Mouse (Mus musculus): ENCODE data around the gene Creld2. TPM values are rescaled to one million over a fixed set of nuclear protein-coding genes. Genes with fewer than 3 reads are reported as not detected.

The Creld2 gene
- polyA plus RNA-seq, 1 experiment from 2014 or later, result 71.7 TPM

- no peak for ATAC-seq (replicated peaks; ENCODE audit: insufficient number of reproducible peaks, low FRiP score, low TSS enrichment)
- no peaks in the 10 kb centered on the region for H3K27me3 ChIP-seq (ENCODE audit: control insufficient read depth, insufficient read depth, low read length)
- no peak overlapping the region for H3K4me3 ChIP-seq (ENCODE audit: low read depth, low read length)
- H3K9ac ChIP-seq (ENCODE audit: low read depth, low read length), result no peak overlapping the region
- no peaks in the 10 kb centered on the region for H3K36me3 ChIP-seq (ENCODE audit: control insufficient read depth, insufficient read depth, low read length)
- 63% methylated on average over 3 of the region's 3 CpGs for WGBS (ENCODE audit: insufficient replicate concordance)
- H3K4me1 ChIP-seq (ENCODE audit: control insufficient read depth, insufficient read depth, low read length), result peaks cover 34% of the 10 kb centered on the region
- H3K4me2 ChIP-seq, result no peak overlapping the region
- H3K9me3 ChIP-seq (replicated peaks; ENCODE audit: control insufficient read depth, low read length), result no peaks in the 10 kb centered on the region
- no peak overlapping the region for H3K27ac ChIP-seq (ENCODE audit: low read depth, low read length)
Measured at GRCm38 (mm10) chr15:88842300-88842673, 22.8 kb downstream of the Creld2 start.

- Histone ChIP-seq H3K36me3 (ENCODE audit: control insufficient read depth, insufficient read depth, low read length) (no peaks in the 10 kb centered on the region), H3K4me1 (ENCODE audit: control insufficient read depth, insufficient read depth, low read length) (peaks cover 27% of the 10 kb centered on the region), H3K4me3 (ENCODE audit: low read depth, low read length) (no peak overlapping the region), H3K9ac (ENCODE audit: low read depth, low read length) (no peak overlapping the region; the same call in 1 of the 2 replicates), H3K4me2 (no peak overlapping the region; the same call in 1 of the 2 replicates), H3K9me3 (replicated peaks; ENCODE audit: control insufficient read depth, low read length) (no peaks in the 10 kb centered on the region), H3K27me3 (ENCODE audit: control insufficient read depth, insufficient read depth, low read length) (no peaks in the 10 kb centered on the region), H3K27ac (ENCODE audit: low read depth, low read length) (peak overlapping the region; percentile 57)
- no peak for ATAC-seq (replicated peaks; ENCODE audit: insufficient number of reproducible peaks, low FRiP score, low TSS enrichment)
- 34% methylated on average over 8 of the region's 8 CpGs for WGBS (ENCODE audit: insufficient replicate concordance)
Measured at GRCm38 (mm10) chr15:88843486-88844097, 24.1 kb downstream of the Creld2 start.

GRCm38 (mm10) chr15:88844966-88845365, 25.5 kb downstream of the Creld2 start:
- H3K27me3 ChIP-seq (ENCODE audit: control insufficient read depth, insufficient read depth, low read length), result no peaks in the 10 kb centered on the region
- no peak overlapping the region for H3K4me3 ChIP-seq (ENCODE audit: low read depth, low read length)
- H3K27ac ChIP-seq (ENCODE audit: low read depth, low read length), result no peak overlapping the region
- peaks cover 13% of the 10 kb centered on the region for H3K4me1 ChIP-seq (ENCODE audit: control insufficient read depth, insufficient read depth, low read length)
- ATAC-seq (replicated peaks; ENCODE audit: insufficient number of reproducible peaks, low FRiP score, low TSS enrichment), result no peak
- no peaks in the 10 kb centered on the region for H3K9me3 ChIP-seq (replicated peaks; ENCODE audit: control insufficient read depth, low read length)
- no peak overlapping the region for H3K4me2 ChIP-seq
- H3K36me3 ChIP-seq (ENCODE audit: control insufficient read depth, insufficient read depth, low read length), result no peaks in the 10 kb centered on the region
- no peak overlapping the region for H3K9ac ChIP-seq (ENCODE audit: low read depth, low read length)
- WGBS (ENCODE audit: insufficient replicate concordance), result 81% methylated on average over 7 of the region's 7 CpGs

- no peak overlapping the region for H3K4me2 ChIP-seq
- ATAC-seq (replicated peaks; ENCODE audit: insufficient number of reproducible peaks, low FRiP score, low TSS enrichment), result no peak
- 81% methylated on average over 1 of the region's 1 CpGs for WGBS (ENCODE audit: insufficient replicate concordance)
Measured at GRCm38 (mm10) chr15:88848661-88849060, 29.2 kb downstream of the Creld2 start.

GRCm38 (mm10) chr15:88849621-88850020, 30.2 kb downstream of the Creld2 start:
- no peaks in the 10 kb centered on the region for H3K27me3 ChIP-seq (ENCODE audit: control insufficient read depth, insufficient read depth, low read length)
- no peak overlapping the region for H3K27ac ChIP-seq (ENCODE audit: low read depth, low read length)
- no peaks in the 10 kb centered on the region for H3K36me3 ChIP-seq (ENCODE audit: control insufficient read depth, insufficient read depth, low read length)
- H3K4me2 ChIP-seq, result no peak overlapping the region
- no peak overlapping the region for H3K4me3 ChIP-seq (ENCODE audit: low read depth, low read length)
- peaks cover 17% of the 10 kb centered on the region for H3K4me1 ChIP-seq (ENCODE audit: control insufficient read depth, insufficient read depth, low read length)
- no peak overlapping the region for H3K9ac ChIP-seq (ENCODE audit: low read depth, low read length)
- no peaks in the 10 kb centered on the region for H3K9me3 ChIP-seq (replicated peaks; ENCODE audit: control insufficient read depth, low read length)
- no peak for ATAC-seq (replicated peaks; ENCODE audit: insufficient number of reproducible peaks, low FRiP score, low TSS enrichment)
- WGBS (ENCODE audit: insufficient replicate concordance), result 89% methylated on average over 2 of the region's 2 CpGs

More at GRCm38 (mm10) chr15:88848661-88849060, 29.2 kb downstream of the Creld2 start:
- H3K36me3 ChIP-seq (ENCODE audit: control insufficient read depth, insufficient read depth, low read length), result no peaks in the 10 kb centered on the region
- H3K27ac ChIP-seq (ENCODE audit: low read depth, low read length), result no peak overlapping the region
- no peak overlapping the region for H3K9ac ChIP-seq (ENCODE audit: low read depth, low read length)
- H3K4me1 ChIP-seq (ENCODE audit: control insufficient read depth, insufficient read depth, low read length), result peaks cover 13% of the 10 kb centered on the region
- H3K4me3 ChIP-seq (ENCODE audit: low read depth, low read length), result no peak overlapping the region
- H3K9me3 ChIP-seq (replicated peaks; ENCODE audit: control insufficient read depth, low read length), result no peaks in the 10 kb centered on the region
- no peaks in the 10 kb centered on the region for H3K27me3 ChIP-seq (ENCODE audit: control insufficient read depth, insufficient read depth, low read length)

GRCm38 (mm10) chr15:88850146-88850826, 30.8 kb downstream of the Creld2 start:
- no peak overlapping the region for H3K4me2 ChIP-seq
- H3K27me3 ChIP-seq (ENCODE audit: control insufficient read depth, insufficient read depth, low read length), result no peaks in the 10 kb centered on the region
- WGBS (ENCODE audit: insufficient replicate concordance), result 51% methylated on average over 10 of the region's 10 CpGs
- peak overlapping the region; percentile 29; the same call in 1 of the 2 replicates for H3K9ac ChIP-seq (ENCODE audit: low read depth, low read length)
- H3K36me3 ChIP-seq (ENCODE audit: control insufficient read depth, insufficient read depth, low read length), result no peaks in the 10 kb centered on the region
- peaks cover 23% of the 10 kb centered on the region for H3K4me1 ChIP-seq (ENCODE audit: control insufficient read depth, insufficient read depth, low read length)
- no peak for ATAC-seq (replicated peaks; ENCODE audit: insufficient number of reproducible peaks, low FRiP score, low TSS enrichment)
- H3K9me3 ChIP-seq (replicated peaks; ENCODE audit: control insufficient read depth, low read length), result no peaks in the 10 kb centered on the region
- H3K27ac ChIP-seq (ENCODE audit: low read depth, low read length), result no peak overlapping the region
- no peak overlapping the region for H3K4me3 ChIP-seq (ENCODE audit: low read depth, low read length)

- no peak overlapping the region for H3K4me3 ChIP-seq (ENCODE audit: low read depth, low read length)
- no peak for ATAC-seq (replicated peaks; ENCODE audit: insufficient number of reproducible peaks, low FRiP score, low TSS enrichment)
- H3K9ac ChIP-seq (ENCODE audit: low read depth, low read length), result 0 out of 2 replicates have a peak overlapping the region, but pooled peaks have one; percentile 29
- WGBS (ENCODE audit: insufficient replicate concordance), result 45% methylated on average over 3 of the region's 3 CpGs
- peaks cover 31% of the 10 kb centered on the region for H3K4me1 ChIP-seq (ENCODE audit: control insufficient read depth, insufficient read depth, low read length)
- no peaks in the 10 kb centered on the region for H3K36me3 ChIP-seq (ENCODE audit: control insufficient read depth, insufficient read depth, low read length)
- no peaks in the 10 kb centered on the region for H3K9me3 ChIP-seq (replicated peaks; ENCODE audit: control insufficient read depth, low read length)
- H3K27me3 ChIP-seq (ENCODE audit: control insufficient read depth, insufficient read depth, low read length), result no peaks in the 10 kb centered on the region
- no peak overlapping the region for H3K27ac ChIP-seq (ENCODE audit: low read depth, low read length)
- no peak overlapping the region for H3K4me2 ChIP-seq
Measured at GRCm38 (mm10) chr15:88851076-88851475, 31.6 kb downstream of the Creld2 start.

- ATAC-seq (replicated peaks; ENCODE audit: insufficient number of reproducible peaks, low FRiP score, low TSS enrichment), result no peak
- no peaks in the 10 kb centered on the region for H3K27me3 ChIP-seq (ENCODE audit: control insufficient read depth, insufficient read depth, low read length)
- no peaks in the 10 kb centered on the region for H3K9me3 ChIP-seq (replicated peaks; ENCODE audit: control insufficient read depth, low read length)
- H3K9ac ChIP-seq (ENCODE audit: low read depth, low read length), result no peak overlapping the region
- 84% methylated on average over 10 of the region's 10 CpGs for WGBS (ENCODE audit: insufficient replicate concordance)
- H3K4me1 ChIP-seq (ENCODE audit: control insufficient read depth, insufficient read depth, low read length), result peaks cover 31% of the 10 kb centered on the region
- no peak overlapping the region for H3K4me2 ChIP-seq
- no peaks in the 10 kb centered on the region for H3K36me3 ChIP-seq (ENCODE audit: control insufficient read depth, insufficient read depth, low read length)
- no peak overlapping the region for H3K27ac ChIP-seq (ENCODE audit: low read depth, low read length)
- no peak overlapping the region for H3K4me3 ChIP-seq (ENCODE audit: low read depth, low read length)
Measured at GRCm38 (mm10) chr15:88851507-88852149, 32.2 kb downstream of the Creld2 start.
